In the genomic region with DNA sequence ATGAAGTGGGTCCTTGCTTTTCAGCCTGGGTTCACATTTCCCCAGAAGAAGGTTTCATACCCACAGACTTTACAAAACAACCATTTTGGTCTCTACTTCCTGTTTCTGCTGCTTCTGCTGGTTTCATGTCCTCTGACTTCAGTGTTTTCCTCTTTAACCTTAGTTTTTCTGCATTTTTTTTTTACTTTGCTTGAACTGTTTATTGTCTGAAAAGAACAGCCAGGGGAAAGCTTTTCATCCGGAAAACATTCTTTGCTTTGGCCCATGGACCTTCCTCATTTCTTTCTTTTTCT, we compare ENCODE assay signal across 22 mouse cellular contexts. TPM values are rescaled to one million over a fixed set of nuclear protein-coding genes. Genes with fewer than 3 reads are reported as not detected.
DNase-seq lines count a peak whose midpoint lies in the region; ATAC-seq and TF ChIP-seq lines count a peak whose summit lies in the region.
"Had no signal": no experiment of that assay in that cellular context is flagged by ENCODE, and none has a peak within 500 bp of the region (broad histone marks: within the 10 kb centered on the region; RNA-seq: fewer than 3 reads in every experiment).

No protein-coding gene starts in this region.

- TF ChIP-seq CTCF in liver, postnatal 0 days (IDR thresholded peaks at IDR 0.05; ENCODE audit: low read depth): no peak
- no peak for TF ChIP-seq CTCF in bone marrow macrophage, adult 2 months (IDR thresholded peaks at IDR 0.05; ENCODE audit: low read depth, low read length)

- intact Hi-C loops in left cerebral cortex, postnatal 4 days (cut with DNase I): no loop called here

- no peak overlapping the region for H3K9ac ChIP-seq in liver, postnatal 0 days (replicated peaks)
- H3K9ac ChIP-seq in liver, embryonic 11.5 days (ENCODE audit: low read depth, low read length): no peak overlapping the region
- H3K9ac ChIP-seq: embryonic facial prominence, embryonic 13.5 days; forebrain, embryonic 15.5 days; heart, embryonic 15.5 days; hindbrain, embryonic 15.5 days; limb, embryonic 13.5 days; neural tube, embryonic 15.5 days had no signal

- peaks cover 3% of the 10 kb centered on the region; the same call in 1 of the 2 replicates for H3K4me1 ChIP-seq in liver, postnatal 0 days (ENCODE audit: insufficient read depth)
- no peaks in the 10 kb centered on the region for H3K4me1 ChIP-seq in liver, embryonic 11.5 days (replicated peaks; ENCODE audit: control insufficient read depth, insufficient read depth, low read length)
- H3K4me1 ChIP-seq in bone marrow macrophage, adult 2 months (ENCODE audit: control insufficient read depth, insufficient read depth, low read length): peaks cover 8% of the 10 kb centered on the region
- H3K4me1 ChIP-seq: heart, embryonic 15.5 days; hindbrain, embryonic 15.5 days; neural tube, embryonic 15.5 days had no signal

- DNase-seq in liver, postnatal 0 days: no peak
- DNase-seq in liver, embryonic 11.5 days (ENCODE audit: low spot score): no peak
- peak; percentile 26 to 30 for DNase-seq in B cell, adult 2 months
- DNase-seq in left cerebral cortex, postnatal 4 days: no peak
- DNase-seq in adrenal gland, adult 2 months: no peak
- DNase-seq: cerebellum, adult 9-10 months; gastrocnemius, postnatal 25 days; heart, postnatal 4 days; midbrain, embryonic 14.5 days; right cerebral cortex, postnatal 4 days; thymus, adult 2 months had no signal

- H3K4me3 ChIP-seq in liver, postnatal 0 days (ENCODE audit: low read depth, low read length): no peak overlapping the region
- no peak overlapping the region for H3K4me3 ChIP-seq in liver, embryonic 11.5 days (ENCODE audit: low read depth, low read length)
- H3K4me3 ChIP-seq in bone marrow macrophage, adult 2 months (ENCODE audit: insufficient read depth, low read length): no peak overlapping the region
- H3K4me3 ChIP-seq: embryonic facial prominence, embryonic 13.5 days; forebrain, embryonic 15.5 days; heart, embryonic 15.5 days; hindbrain, embryonic 15.5 days; limb, embryonic 13.5 days; neural tube, embryonic 15.5 days had no signal

- H3K27ac ChIP-seq in liver, postnatal 0 days (ENCODE audit: low read depth): peak overlapping the region; percentile 58; the same call in 1 of the 2 replicates
- no peak overlapping the region for H3K27ac ChIP-seq in liver, embryonic 11.5 days (ENCODE audit: low read depth, low read length)
- peak overlapping the region; percentile 76 for H3K27ac ChIP-seq in bone marrow macrophage, adult 2 months (ENCODE audit: insufficient read depth, low read depth, low read length)
- H3K27ac ChIP-seq: embryonic facial prominence, embryonic 13.5 days; forebrain, embryonic 15.5 days; heart, embryonic 15.5 days; hindbrain, embryonic 15.5 days; limb, embryonic 13.5 days; neural tube, embryonic 15.5 days had no signal

- H3K27me3 ChIP-seq in liver, postnatal 0 days (ENCODE audit: insufficient read depth, low read length): no peaks in the 10 kb centered on the region
- no peaks in the 10 kb centered on the region for H3K27me3 ChIP-seq in liver, embryonic 11.5 days (replicated peaks; ENCODE audit: control insufficient read depth, insufficient read depth, low read length)
- H3K27me3 ChIP-seq: embryonic facial prominence, embryonic 13.5 days; forebrain, embryonic 15.5 days; heart, embryonic 15.5 days; hindbrain, embryonic 15.5 days; limb, embryonic 13.5 days; neural tube, embryonic 15.5 days had no signal

- no peak for ATAC-seq in liver, postnatal 0 days
- no peak for ATAC-seq in liver, embryonic 11.5 days (replicated peaks; ENCODE audit: low FRiP score)
- peak; percentile 85 for ATAC-seq in megakaryocyte progenitor cell, adult 5-6 weeks (replicated peaks; ENCODE audit: poor library complexity)
- no peak for ATAC-seq in erythroid progenitor cell, adult 5-6 weeks (replicated peaks; ENCODE audit: low FRiP score, poor library complexity, severe bottlenecking)
- ATAC-seq: forebrain, embryonic 15.5 days; intestine, postnatal 0 days had no signal

- H3K9me3 ChIP-seq in liver, postnatal 0 days (ENCODE audit: low read length): no peaks in the 10 kb centered on the region
- no peaks in the 10 kb centered on the region for H3K9me3 ChIP-seq in liver, embryonic 11.5 days (ENCODE audit: control insufficient read depth, low read length)
- H3K9me3 ChIP-seq: embryonic facial prominence, embryonic 13.5 days; forebrain, embryonic 15.5 days; heart, embryonic 15.5 days; hindbrain, embryonic 15.5 days; limb, embryonic 13.5 days; neural tube, embryonic 15.5 days had no signal

- 54% methylated on average over 1 of the region's 1 CpGs for whole genome bisulfite sequencing in liver, postnatal 0 days (ENCODE audit: insufficient replicate concordance)
- WGBS in liver, embryonic 11.5 days: 73% methylated on average over 1 of the region's 1 CpGs

- TF ChIP-seq EP300 in liver, postnatal 0 days (IDR thresholded peaks at IDR 0.05; ENCODE audit: low read depth): no peak

- TF ChIP-seq POLR2A in bone marrow macrophage, adult 2 months (IDR thresholded peaks at IDR 0.05; ENCODE audit: borderline replicate concordance, low read depth, low read length): no peak

- H3K4me2 ChIP-seq in liver, postnatal 0 days (ENCODE audit: low read depth, low read length): no peak overlapping the region
- no peak overlapping the region for H3K4me2 ChIP-seq in liver, embryonic 11.5 days
- H3K4me2 ChIP-seq: embryonic facial prominence, embryonic 13.5 days; forebrain, embryonic 15.5 days; heart, embryonic 15.5 days; hindbrain, embryonic 15.5 days; limb, embryonic 13.5 days; neural tube, embryonic 15.5 days had no signal

- no peaks in the 10 kb centered on the region for H3K36me3 ChIP-seq in liver, postnatal 0 days (replicated peaks; ENCODE audit: insufficient read depth, low read length)
- no peaks in the 10 kb centered on the region for H3K36me3 ChIP-seq in liver, embryonic 11.5 days (ENCODE audit: control insufficient read depth, insufficient read depth, low read length)
- H3K36me3 ChIP-seq: embryonic facial prominence, embryonic 13.5 days; forebrain, embryonic 15.5 days; G1E; heart, embryonic 15.5 days; hindbrain, embryonic 15.5 days; limb, embryonic 13.5 days; neural tube, embryonic 15.5 days had no signal

RNA-seq across cellular contexts. Expression of gene Ubl3, which starts 42.8 kb away (rescaled TPM):
- polyA plus RNA-seq in liver, postnatal 0 days (2015; fragmentation: Nextera tagmentation; extraction: Ambion mirVana): 37.0 and 39.4 TPM in 2 replicates
- polyA plus RNA-seq in liver, embryonic 11.5 days (2014; fragmentation: Nextera tagmentation; extraction: Ambion mirVana): 40.1 and 43.1 TPM in 2 replicates
- 185 and 195 TPM in 2 replicates for polyA plus RNA-seq in bone marrow macrophage, adult 2 months (2012; ENCODE audit: insufficient read depth, insufficient read length, missing spikeins)
- 23.5 and 26.2 TPM in 2 replicates for total RNA-seq in megakaryocyte progenitor cell, adult 5-6 weeks (2015)
- total RNA-seq in megakaryocyte progenitor cell, adult 5-6 weeks (2017): 33.2 and 37.4 TPM in 2 replicates
- 10 to 100 TPM; 88.4 to 91.0 TPM for total RNA-seq in left cerebral cortex, postnatal 4 days (2021)
- 100 to 1,000 TPM; 163 to 167 TPM for total RNA-seq in adrenal gland, adult 2 months (2021)
- polyA plus RNA-seq in adrenal gland, adult 2 months (2012; rRNA removed): 90.5 and 90.9 TPM in 2 replicates
- 13.4 and 17.7 TPM in 2 replicates for total RNA-seq in erythroid progenitor cell, adult 5-6 weeks (2015; ENCODE audit: low replicate concordance)
- total RNA-seq in erythroid progenitor cell, adult 5-6 weeks (2017; ENCODE audit: low replicate concordance): 12.6 and 21.3 TPM in 2 replicates

Comparison
In these comparisons a context has a peak if more than half of its experiments do, and no peak if none do; other contexts are left out.
1. DNase-seq: peak in B cell, adult 2 months (2 of 2); none in liver, postnatal 0 days (single experiment), liver, embryonic 11.5 days (single experiment), left cerebral cortex, postnatal 4 days (single experiment) and adrenal gland, adult 2 months (single experiment).